Mouse (Mus musculus) central nervous system, embryonic 14 days (tissue): Measurements from ENCODE around the gene Ly86. TPM values are rescaled to one million over a fixed set of nuclear protein-coding genes. Genes with fewer than 3 reads are reported as not detected.

Source experiments
- polyA plus RNA-seq: library from polyadenylated mRNA; depleted of rRNA; stranded (reverse); fragments of >200 nt; gene quantifications from 2 replicates; pipeline ENCODE4 v1.2.3, GENCODE M21; 2012; rRNA removed

Gene Ly86
- 7.2 and 8.8 TPM in 2 replicates for polyA plus RNA-seq

DNA sequence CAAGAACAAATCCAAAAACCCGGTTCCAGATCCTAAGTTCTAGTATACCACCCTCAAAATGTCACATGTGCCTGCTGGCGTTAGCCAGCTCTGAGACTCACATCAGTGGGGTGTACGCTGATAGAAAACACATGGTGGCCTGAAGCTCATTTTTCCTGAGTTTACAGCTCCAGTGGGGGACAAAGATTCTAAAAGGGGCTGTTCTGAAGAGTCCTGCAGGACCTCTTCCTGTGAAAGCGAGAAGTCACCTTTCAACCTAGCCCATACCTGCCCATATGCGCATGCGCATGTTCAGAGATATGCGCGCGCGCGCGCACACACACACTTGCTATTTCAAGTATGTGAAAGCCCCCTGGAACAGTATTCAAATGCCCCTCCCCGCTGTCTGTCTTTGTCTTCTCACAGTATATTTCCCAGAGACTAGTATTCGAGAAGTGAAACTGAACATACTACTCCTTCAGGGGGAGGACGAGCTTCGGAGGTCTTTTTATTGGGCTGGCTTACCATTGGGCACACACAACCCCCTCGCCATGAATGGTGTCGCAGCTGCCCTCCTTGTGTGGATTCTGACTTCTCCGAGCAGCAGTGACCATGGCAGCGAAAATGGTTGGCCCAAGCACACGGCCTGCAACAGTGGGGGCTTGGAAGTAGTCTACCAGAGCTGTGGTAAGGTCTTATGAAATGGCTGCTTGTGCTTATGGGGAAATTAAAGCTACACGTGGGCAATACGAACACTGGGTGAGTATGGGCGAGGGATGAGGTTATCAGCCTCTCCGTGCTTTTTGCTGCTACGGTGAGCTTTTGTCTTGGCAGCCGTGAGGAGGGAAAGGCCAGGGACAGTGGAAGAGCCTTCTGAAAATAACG is at the start of gene Ly86:
Ly86 (plus strand) TSS at position 300 of the 864 bp plus-strand sequence.

